In genomic region chr7:127208553-127209438, GRCm38 (mm10) we compare ENCODE assay signal across 7 mouse cellular contexts. TPM values are rescaled to one million over a fixed set of nuclear protein-coding genes. Genes with fewer than 3 reads are reported as not detected.
DNase-seq lines count a peak whose midpoint lies in the region; ATAC-seq lines count a peak whose summit lies in the region.

Gene Mylpf, plus strand, starts transcription at chr7:127208890.

- no peaks in the 10 kb centered on the region for H3K9me3 ChIP-seq in intestine, embryonic 16.5 days (ENCODE audit: control insufficient read depth, low read length)
- H3K9me3 ChIP-seq in midbrain, embryonic 11.5 days (ENCODE audit: control insufficient read depth, low read length): no peaks in the 10 kb centered on the region

- H3K4me2 ChIP-seq in intestine, embryonic 16.5 days (ENCODE audit: low read depth, low read length): peak within 1 kb of the TSS; percentile 78
- H3K4me2 ChIP-seq in midbrain, embryonic 11.5 days: peak within 1 kb of the TSS; percentile 82

- peak within 1 kb of the TSS; percentile 95 for H3K4me3 ChIP-seq in intestine, embryonic 16.5 days (ENCODE audit: low read length)
- peak within 1 kb of the TSS; percentile 86 for H3K4me3 ChIP-seq in midbrain, embryonic 11.5 days (ENCODE audit: low read depth, low read length)

- no peaks in the 10 kb centered on the region for H3K27me3 ChIP-seq in intestine, embryonic 16.5 days (replicated peaks; ENCODE audit: control insufficient read depth, insufficient read depth, low read length)
- peaks cover 3% of the 10 kb centered on the region; the same call in 1 of the 2 replicates for H3K27me3 ChIP-seq in midbrain, embryonic 11.5 days (ENCODE audit: control insufficient read depth, insufficient read depth, low read length)

- peak within 1 kb of the TSS; percentile 90 for H3K27ac ChIP-seq in intestine, embryonic 16.5 days (ENCODE audit: low read length)
- H3K27ac ChIP-seq in midbrain, embryonic 11.5 days (ENCODE audit: low read depth, low read length): peak within 1 kb of the TSS; percentile 75

- H3K9ac ChIP-seq in intestine, embryonic 16.5 days (ENCODE audit: low read depth, low read length): peak within 1 kb of the TSS; percentile 93
- peak within 1 kb of the TSS; percentile 89 for H3K9ac ChIP-seq in midbrain, embryonic 11.5 days (ENCODE audit: low read length)

- intact Hi-C loops in left cerebral cortex, postnatal 36 days (cut with DNase I): no loop called here

- under 1% methylated on average over 43 of the region's 44 CpGs for WGBS in intestine, embryonic 16.5 days
- under 1% methylated on average over 42 of the region's 44 CpGs for WGBS in midbrain, embryonic 11.5 days

- H3K36me3 ChIP-seq in intestine, embryonic 16.5 days (ENCODE audit: control insufficient read depth, insufficient read depth, low read length): no peaks in the 10 kb centered on the region
- no peaks in the 10 kb centered on the region for H3K36me3 ChIP-seq in midbrain, embryonic 11.5 days (ENCODE audit: control insufficient read depth, insufficient read depth, low read length)

- peak; percentile 95 for ATAC-seq in intestine, embryonic 16.5 days
- peak; percentile 92 for ATAC-seq in midbrain, embryonic 11.5 days (ENCODE audit: low FRiP score)

- DNase-seq in adrenal gland, adult 8-10 months: peak; percentile 96
- DNase-seq in embryo, embryonic 9.5 days (ENCODE audit: extremely low spot score): peak; percentile 95
- peak; percentile 90 to 94 for DNase-seq in gastrocnemius, postnatal 4 days (ENCODE audit: low spot score in 2 of 2)
- DNase-seq in left cerebral cortex, postnatal 36 days (ENCODE audit: low spot score in 2 of 2): peak; percentile 88 to 90
- peak; percentile 99 for DNase-seq in midbrain, embryonic 11.5 days (ENCODE audit: low spot score, missing footprints)
- DNase-seq in skeletal muscle tissue, adult 2 months (ENCODE audit: low read depth, low spot score): peak; percentile 99

- peaks cover 13% of the 10 kb centered on the region for H3K4me1 ChIP-seq in intestine, embryonic 16.5 days (ENCODE audit: control insufficient read depth, insufficient read depth, low read length)
- H3K4me1 ChIP-seq in midbrain, embryonic 11.5 days (ENCODE audit: control insufficient read depth, insufficient read depth, low read length): peaks cover 10% of the 10 kb centered on the region

RNA-seq across cellular contexts. Expression of gene Mylpf, which starts in this region (rescaled TPM):
- 1 to 10 TPM; 2.8 to 6.2 (median 3.7) TPM for total RNA-seq in adrenal gland, adult 8-10 months (2022)
- over 10,000 TPM; 28,893 to 32,257 TPM for total RNA-seq in gastrocnemius, postnatal 4 days (2021)
- 20.3 and 21.0 TPM in 2 replicates for polyA plus RNA-seq in intestine, embryonic 16.5 days (2015; fragmentation: Nextera tagmentation; extraction: Ambion mirVana)
- 1 to 10 TPM; 1.7 to 3.9 TPM for total RNA-seq in left cerebral cortex, postnatal 36 days (2021)
- polyA plus RNA-seq in midbrain, embryonic 11.5 days (2014; fragmentation: Nextera tagmentation; extraction: Ambion mirVana): 11.7 and 13.2 TPM in 2 replicates

Comparison
In these comparisons a context has a peak if more than half of its experiments do, and no peak if none do; other contexts are left out.
1. Peak in every context shown above with its lines: DNase-seq, ATAC-seq, H3K4me3 ChIP-seq and H3K27ac ChIP-seq.
2. RNA of gene Mylpf (total RNA-seq): 28,893 to 32,257 TPM in gastrocnemius, postnatal 4 days; 2.8 to 6.2 TPM in adrenal gland, adult 8-10 months and 1.7 to 3.9 TPM in left cerebral cortex, postnatal 36 days; every median in the first group is over 1,000 times any median in the second.